Mouse (Mus musculus): ENCODE results near the gene Tpcn2.
A peak's percentile ranks its signal among the peaks of the same experiment; 100 is the strongest.

The Tpcn2 gene

DNA sequence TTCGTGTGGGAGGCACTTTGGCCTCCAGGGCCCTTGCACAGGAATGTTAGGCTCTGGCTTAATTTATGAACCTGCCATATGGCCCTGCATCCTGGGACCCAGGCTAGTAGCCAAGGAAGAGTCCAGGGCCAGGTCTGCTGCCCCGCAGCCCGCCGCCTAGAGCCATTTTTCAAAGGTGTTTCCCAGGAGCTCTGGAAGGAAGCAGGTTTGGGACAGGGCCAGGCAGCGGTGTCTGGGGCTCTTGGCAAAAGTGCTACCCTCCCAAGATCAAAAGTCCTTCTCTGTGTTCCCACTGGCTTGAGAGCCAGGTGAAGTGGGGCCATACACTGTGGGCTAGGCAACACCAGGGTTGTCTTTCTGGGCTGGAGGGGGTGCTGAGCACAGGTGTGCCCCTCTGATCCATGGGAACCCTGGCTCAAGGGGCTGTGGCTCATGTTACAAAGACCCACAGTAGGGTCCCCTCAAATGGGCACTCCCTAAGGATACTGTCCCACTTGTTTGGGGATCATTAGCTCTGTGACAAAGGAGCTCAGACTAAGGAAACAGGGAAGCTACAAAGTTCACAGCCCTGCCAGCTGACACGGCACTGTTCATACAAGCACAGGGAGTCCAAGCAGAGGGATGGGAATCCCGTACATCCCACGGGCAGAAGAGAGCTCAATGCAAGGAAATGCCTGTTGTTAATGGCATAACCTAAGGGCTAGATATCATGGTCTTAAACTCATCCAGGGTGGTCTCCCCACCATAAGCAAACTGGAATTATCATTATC lies 43.9 kb downstream of the Tpcn2 start:
- peak; percentile 50 to 60 for DNase-seq

DNA sequence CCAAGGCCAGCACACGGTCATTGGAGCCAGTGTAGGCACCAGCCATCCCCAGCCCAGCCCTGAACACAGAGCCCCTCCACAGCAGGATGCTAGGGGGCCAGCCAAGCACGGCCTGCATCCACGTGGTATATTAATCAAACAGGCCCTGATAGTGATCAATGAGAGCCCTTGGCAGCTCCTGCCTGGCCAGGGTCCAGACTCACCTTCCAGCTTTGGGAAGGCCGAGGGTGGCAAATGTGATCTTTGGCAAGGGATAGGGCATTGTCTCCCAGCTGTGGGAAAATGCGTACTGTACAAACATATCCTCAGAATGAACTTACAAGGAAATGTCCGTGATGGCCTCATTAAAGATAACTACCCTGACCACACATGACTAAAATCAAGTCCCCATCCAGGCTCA lies 44.7 kb downstream of the Tpcn2 start:
- peak in 1 of 2 experiments; percentile 22 for DNase-seq

DNA sequence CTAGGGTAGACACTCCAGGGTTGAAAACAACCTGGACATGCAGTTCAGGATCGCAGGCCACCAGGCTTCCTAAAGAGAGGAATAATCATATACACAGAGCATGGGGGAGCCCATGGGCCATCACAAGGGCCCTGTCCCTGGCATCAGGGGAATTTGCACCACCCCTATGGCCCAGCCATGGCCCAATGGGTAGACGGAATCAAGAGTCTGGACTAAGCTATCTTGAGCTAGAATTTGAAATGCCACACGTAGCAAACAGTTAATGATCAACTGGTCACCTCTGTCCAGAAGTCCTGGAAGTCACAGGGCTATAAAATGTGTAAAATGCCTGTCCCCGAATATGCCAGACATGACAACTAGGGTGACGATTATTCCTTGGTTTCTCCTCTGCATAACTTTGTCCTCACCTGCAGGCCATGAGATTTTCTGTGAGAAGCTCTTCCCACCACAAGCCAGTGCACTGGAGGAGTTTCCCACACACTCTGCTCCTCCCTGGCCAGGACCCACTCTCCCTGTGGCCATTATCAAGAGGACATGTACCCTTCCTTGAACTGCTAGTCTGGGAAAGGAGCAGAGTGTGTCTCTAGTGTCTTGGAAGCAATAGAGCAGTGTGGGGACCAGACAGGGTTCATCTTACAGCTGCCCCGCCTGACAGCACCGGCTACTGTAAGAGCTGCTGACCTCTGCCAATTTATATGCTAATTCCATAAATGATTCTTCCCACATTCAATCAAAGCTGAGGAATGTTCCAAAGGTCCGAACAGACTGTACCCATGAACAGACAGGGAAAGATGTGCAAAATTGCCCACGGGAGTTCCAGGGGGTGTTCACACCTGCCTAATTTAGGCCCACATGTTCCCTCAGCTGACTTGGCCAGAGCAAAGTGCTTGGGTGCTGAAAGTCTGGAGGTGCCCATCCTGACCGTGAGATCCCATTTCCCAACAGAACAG lies 48.7 kb downstream of the Tpcn2 start:
- no peak for DNase-seq

DNA sequence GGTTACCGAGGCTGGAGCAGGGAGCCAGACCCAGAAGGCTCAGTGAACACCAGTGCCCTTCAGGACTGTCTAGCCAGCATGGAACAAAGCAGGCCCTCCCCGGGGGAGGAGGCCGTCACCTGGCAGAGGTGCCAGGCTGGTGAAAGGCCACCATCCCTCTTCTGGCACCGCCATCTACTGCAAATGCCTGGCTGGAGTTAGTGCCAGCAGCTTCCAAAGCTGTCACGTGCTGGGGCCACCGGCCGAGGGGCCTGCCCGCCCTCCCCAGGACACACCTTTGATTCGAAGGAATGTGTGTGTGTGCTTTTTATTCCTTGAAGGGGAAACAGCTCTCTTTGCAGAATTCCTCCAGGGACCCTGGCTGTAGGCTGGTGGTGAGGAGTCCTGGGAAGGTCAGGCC lies 52.2 kb downstream of the Tpcn2 start:
- DNase-seq, result peak; percentile 71 to 80

DNA sequence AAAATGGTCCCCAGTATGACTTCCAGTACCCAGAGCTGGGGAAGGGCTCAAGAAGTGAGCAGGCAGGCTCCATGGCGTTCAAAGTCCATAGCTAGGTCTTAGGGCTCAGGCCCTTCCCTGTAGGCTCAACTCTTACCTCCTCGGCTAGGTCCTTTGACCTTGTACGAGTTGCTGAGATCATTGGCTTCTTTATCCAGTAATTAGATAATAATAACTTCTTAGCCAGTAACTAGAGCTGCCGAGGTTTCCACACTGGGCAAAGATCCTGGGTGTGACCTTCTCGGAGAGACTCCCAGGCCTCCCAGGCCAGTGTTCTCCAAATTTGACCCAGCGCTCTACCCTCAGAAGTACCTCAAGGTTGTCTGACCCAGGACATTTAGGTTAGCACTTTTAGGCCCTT lies 57.2 kb downstream of the Tpcn2 start:
- DNase-seq, result no peak

DNA sequence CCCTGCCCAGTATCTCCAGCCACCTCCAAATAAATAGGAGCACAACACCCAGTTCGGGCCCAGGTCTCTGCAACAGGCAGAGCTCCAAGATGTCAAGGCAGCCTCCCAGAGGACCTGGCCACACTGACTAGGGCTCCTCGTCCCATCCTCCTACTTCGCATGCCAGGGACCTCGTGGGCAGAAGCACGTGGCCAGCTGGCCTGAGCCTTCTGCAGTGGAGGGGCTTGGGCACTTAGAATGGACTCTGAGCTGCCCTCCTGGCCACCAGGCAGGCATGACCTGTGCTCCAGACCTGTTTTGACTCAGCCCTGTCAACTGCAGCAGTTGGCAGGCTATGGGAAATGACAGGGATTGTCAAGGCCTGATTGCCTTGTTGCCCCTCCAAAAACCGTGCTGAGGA lies 58.2 kb downstream of the Tpcn2 start:
- DNase-seq, result no peak

DNA sequence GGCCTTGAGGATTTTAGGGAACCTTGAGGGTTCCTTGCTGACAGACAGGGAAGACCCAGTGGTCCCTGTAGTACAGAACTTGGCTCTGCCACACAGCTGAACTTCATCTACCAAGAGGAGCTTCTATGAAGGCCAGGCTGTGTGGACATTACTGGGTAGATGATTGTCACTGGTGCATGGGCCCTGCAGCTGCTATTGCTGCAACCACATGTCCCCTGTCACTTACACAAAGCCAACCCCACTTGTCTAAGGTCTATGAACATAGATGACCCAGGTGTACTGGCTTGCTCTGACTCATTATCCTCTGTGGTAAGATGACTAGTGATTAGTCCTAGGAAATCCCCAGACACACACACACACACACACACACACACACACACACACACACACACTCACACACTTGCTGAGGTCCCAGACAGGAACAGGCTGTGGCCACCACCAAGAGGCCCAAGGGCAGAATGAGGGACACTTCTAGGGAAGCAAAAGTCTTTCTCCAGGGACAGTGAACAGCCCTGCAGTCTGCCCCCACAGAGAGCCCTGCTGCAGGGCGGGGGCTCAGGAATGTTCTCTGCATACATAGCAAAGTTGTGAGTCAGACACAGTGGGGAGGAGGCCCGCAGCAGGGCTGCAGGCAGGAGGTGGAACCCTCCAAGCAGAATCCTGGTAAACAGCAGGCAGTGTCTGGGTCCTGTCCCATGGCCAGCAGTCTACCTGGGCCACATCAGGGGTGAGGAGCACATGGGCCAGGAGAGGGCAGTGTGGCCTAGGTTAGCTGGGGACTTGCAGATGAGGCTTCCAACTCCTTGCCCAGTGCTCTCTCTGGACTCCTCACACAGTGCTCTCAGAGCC lies 61.7 kb downstream of the Tpcn2 start:
- DNase-seq, result peak; percentile 84 to 87

DNA sequence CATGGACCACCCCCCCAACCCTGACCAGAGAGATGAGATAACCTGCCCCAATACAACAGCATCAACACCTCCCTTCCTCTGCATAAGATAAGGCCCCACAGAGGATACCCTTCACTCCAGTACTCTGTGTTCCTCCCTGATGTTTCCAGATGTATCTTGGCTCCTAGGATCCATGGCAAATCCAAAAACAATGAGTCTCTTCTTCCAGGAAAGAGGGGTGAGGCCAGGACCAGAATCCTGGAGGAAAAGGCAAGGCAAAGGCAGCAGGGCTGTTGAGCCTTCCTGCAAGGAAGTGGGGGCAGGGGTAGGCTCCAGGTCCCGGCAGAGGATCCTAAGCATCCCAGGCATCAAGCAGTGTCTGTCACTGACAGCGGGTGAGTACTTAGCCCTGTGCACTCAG lies 62.5 kb downstream of the Tpcn2 start:
- DNase-seq, result no peak

DNA sequence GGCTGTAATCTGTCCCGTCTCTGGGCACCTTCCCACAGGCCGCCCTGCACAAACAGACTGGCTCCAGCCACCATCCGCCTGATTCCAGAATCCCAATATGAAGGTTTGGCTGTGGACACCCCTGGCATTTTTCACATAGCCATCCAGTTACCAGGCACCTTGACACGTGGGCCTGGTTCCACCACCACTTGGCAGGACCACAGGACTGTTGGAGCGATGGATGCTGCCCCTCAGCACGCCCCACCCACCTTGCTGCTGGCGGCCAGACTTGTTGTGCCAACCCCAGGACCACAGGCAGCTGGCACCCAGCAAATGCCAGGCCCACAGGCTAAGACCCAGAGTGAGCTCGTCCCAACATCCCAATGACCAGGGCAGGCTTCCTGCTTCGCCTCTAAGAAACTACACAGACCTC lies 64.4 kb downstream of the Tpcn2 start:
- DNase-seq, result no peak

DNA sequence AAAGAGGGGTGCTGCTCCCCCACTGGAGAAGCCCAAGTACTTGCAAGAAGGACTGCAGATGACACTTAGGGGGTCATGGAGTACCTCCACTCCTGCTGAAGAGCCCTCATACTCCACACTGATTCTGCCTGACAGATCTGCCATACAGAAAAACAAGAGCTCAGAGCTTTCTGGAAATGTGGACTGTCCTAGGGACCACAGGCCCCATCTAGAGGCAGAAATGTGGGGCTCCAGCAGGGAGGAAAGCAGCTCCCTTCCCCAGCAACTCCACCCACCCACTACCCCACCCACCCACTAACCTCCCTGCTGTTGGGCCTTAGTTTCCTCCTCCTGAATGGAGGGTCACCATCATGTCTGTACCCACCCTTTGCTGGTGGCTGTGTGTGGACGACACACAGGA lies 67.2 kb downstream of the Tpcn2 start:
- peak in 1 of 2 experiments; percentile 40 for DNase-seq

DNA sequence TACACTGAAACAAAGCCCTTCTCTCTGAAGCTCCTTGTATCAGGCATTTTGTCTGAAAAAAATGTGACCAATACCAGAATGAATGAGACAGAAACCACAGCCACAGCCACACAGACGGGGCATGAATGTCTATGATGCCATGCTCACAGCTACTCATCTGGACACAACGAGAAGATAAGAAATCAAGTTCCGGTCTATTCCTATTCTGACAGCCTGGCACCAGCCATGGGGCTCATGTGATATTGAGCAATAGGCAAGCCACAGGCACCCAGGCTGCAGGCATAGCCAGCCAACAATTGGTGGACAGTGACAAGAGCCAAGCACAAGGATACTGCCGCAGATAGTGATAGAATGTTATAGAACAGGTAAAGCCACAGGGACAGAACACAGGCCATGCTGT lies 68.3 kb downstream of the Tpcn2 start:
- peak; percentile 40 to 49 for DNase-seq

DNA sequence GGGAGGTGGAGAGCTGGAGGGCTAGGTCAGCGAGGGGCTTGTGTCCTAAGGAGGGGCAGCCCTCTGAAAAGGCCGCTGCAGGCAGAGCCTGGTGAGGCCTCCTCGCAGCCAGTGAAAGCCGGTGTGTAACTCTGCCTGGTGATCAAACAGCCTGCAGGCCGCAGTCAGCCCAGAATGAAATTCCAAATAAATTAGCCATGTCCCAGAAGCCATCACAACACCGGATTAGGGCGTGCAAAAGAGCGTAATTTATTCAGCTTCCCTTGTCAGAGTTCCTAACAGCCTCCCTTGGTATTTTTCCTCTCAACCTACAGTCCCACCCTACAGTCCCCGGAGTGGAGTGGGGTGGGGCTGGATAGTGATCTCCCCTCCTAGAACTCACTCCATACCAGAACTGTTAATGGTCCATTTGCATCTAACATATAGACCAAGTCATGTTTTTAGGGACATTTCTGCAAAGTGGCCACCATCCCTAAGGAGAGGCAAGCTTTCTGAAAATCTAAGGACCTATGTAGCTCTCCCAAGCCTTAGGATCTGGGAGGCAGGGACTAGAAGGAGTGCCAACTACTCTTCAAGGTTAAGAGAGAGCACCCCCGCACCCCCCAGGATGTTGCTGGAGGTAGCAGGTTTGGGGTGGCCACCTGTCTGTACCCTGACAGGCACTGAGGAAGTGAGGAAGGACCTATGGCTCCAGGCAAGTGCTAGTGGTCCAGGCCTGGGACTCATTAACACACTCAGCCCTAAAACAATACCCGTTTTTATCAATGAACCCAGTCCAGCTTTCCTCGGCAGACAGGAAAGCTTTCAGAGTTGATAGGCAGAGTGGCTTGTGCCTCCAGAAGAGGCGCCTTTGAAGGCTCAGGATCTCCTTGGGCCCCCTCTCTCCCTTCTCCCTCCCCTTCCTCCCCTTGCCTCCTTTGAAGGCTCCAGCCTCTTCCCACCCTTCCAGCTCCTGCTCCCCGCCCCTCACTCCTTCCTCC lies 71.8 kb downstream of the Tpcn2 start:
- no peak for DNase-seq

DNA sequence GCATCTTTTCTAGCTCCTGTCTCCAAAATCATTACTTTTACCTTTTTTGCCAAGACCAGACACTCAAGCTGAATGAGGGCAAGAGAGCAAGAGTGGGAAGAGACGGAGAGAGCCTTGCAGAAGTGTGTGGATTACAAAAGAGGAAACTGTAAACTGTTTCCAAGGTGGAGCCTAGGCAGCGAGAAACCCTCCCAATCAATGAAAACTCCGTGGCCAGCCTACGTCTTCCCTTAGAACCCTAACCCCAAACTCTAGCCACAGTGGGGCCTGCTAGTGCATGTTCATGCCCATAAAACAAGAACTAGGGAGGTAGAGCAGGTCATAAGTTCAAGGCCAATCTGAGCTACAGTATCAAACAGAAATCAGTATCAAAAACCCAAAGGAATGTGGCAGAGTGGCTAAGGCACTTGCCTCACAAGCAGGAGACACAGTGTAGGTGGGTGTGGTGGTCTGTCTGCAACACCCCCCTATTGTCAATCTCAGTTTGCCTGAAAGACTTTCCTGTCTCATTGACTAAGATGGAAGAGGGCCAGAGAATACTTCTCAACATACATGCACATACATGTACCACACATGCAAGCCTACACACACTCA lies 73.2 kb downstream of the Tpcn2 start:
- DNase-seq, result no peak

DNA sequence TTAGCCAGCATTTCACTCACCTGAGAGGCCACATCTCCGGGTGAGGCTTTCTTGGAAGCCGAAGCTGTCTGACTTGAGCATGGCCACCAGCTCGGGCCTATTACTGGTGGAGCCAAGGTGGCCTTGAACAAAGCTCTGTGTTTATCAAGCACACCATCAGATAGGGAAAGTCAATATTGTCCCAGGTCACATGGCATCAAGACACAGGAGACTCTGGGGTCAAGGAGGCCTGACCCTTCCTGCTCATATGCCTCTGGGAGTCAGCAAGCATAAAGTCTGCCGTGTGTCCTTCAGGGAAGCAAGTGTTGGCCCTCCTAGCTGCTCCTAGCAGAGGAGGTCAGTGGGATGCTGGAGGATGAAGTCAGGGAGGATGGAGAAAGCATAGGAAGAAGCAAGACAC lies 75.8 kb downstream of the Tpcn2 start, which contains the start of gene 1810010D01Rik:
Gene 1810010D01Rik (minus strand): TSS at position 114 of the 400 bp plus-strand sequence.
- DNase-seq, result peak; percentile 71 to 81

DNA sequence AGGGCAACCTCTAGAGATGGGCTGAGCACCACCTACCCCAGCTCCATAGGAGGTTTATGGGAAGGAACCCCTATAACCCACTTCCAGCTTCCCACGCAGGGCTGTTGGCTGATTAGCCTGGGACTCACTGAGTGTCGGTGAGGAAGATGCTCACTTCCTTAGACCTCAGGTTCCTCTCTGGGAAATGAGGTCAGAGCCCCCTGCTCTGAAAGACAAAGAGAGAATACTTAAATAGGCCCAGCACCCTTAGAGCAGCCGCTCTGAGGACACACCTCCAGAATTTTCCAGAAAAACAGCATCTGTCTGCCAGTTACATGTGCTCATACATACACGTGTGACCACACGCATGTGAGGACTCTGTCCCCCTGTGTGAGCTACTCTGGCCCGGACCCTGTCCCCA lies 77.0 kb downstream of the Tpcn2 start:
- no peak for DNase-seq

DNA sequence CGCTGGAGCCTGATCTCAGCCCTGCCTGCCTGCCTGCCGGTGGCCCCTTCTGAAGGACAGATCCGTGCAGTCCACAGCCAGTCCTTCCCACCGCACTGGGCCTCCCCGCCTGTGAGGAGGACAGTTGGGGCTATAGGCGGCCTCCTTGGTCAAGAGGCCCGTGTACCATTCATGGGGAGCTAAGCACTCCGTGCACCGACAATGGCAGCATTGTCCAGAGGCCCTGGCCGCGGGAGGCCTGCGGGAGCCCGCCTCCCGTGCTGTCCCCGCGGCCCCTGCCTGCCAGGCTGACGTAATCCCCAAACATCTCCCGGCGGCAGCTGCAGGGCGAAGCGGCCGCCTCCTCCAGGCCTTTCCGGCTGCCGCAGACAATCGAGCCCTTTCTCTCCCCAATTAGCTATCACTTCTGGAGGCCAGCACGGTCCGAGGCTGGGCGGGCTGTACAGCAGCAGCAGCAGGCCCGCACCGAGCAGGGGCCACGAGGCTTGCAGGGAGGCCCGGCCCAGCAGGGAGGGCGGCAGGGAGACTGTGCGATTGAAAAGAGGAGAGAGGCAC lies 77.7 kb downstream of the Tpcn2 start:
- peak; percentile 66 to 73 for DNase-seq

DNA sequence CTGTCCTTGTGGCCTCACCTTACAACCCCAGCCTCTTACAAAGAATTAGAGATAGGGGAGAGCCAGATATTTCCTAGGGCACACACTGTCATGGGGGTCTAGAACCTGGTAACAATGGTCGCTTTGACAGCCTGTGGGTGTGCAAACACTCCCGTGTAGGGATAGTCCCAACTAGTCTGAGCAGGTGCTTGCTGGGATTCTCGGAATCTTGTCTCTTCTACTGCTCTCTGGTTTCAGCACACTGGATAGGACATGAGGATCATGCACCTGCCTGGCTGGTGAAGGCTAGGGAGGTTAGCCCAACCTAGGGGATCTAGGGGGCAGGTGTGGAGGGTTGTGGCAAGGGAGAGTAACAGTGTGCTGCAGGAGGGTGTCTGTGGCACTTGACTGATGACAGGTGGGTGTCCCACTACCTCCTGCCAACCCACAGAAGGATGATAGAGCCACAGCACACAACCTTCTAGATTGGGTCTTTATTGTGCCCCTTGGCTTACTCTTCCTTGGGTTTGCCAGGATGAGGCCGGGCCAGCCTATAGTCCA lies 78.4 kb downstream of the Tpcn2 start:
- no peak for DNase-seq

DNA sequence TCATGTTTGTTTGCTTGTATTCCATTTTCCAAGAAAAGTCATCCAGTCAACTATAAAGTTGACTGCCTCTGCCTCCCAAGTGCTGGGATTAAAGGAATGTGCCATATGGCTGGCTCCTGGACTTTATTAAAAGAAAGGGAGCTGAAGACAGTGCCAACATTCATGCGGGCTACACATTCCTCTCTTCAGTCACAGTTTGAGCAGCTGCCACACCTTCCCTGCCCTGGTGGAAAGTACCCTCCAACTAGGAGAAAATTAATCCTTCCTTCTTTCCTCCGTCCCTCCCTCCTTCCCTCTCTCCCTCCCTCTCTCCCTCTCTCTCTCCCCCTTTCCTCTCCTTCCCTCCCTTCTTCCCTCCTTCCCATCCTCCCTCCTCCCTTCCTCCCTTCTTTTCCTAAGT lies 84.1 kb downstream of the Tpcn2 start:
- DNase-seq, result no peak

DNA sequence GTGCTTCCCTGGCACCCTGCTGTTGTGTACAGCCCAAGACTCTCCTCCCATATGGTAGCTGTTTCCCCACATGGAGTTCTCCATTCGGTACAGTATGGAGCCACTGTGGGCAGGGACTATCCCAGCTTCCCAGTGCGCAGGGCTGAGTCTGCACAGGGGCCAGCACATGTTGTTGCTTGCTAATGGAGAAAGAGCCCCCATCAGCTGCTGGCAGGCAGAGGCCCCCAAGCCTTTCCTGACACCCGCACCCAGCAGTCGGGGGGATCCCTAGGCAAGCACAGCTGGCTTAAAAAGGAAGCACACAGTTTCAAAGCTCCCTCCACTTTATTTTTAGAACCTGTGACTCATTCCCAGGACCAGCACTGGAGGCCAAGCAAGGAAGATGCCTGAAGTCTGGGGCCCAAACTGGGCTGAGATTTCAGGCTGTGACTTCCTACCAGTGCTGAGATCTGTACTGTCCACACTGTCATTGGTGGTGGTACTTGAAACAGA lies 85.5 kb downstream of the Tpcn2 start:
- no peak for DNase-seq

DNA sequence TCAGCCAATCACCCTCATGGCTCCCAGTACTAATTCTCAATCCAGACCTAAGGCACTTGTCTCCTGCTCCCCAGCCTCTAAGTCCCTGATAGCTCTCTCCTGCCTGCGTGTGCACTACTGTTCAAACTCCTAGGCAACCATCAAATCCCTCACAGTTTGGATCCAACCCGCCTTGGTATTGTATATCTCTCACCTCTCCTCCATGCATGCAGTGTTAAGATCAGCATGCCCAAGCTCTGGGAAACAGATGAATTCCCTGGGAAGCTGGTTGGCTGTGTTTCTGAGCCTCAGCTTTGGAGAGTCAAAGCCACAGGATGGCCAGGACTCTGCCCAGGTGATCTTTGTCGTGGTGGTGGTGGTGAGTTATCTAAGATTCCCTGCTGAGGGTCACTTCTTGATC lies 86.1 kb downstream of the Tpcn2 start:
- no peak for DNase-seq
